Mouse (Mus musculus): ENCODE measurements around the gene Bcl2l13.
"Not testable (repeated sequence)": the region's sequence is repeated elsewhere in the genome, so short reads cannot be mapped to it uniquely, and the experiment has no call there.

The Bcl2l13 gene

GRCm38 (mm10) chr6:120898188-120898833 lies 62.3 kb downstream of the Bcl2l13 start:
- peak in 1 of 2 experiments; percentile 34 for DNase-seq (ENCODE audit: low read depth in 2 of 2, low spot score in 2 of 2)

DNA sequence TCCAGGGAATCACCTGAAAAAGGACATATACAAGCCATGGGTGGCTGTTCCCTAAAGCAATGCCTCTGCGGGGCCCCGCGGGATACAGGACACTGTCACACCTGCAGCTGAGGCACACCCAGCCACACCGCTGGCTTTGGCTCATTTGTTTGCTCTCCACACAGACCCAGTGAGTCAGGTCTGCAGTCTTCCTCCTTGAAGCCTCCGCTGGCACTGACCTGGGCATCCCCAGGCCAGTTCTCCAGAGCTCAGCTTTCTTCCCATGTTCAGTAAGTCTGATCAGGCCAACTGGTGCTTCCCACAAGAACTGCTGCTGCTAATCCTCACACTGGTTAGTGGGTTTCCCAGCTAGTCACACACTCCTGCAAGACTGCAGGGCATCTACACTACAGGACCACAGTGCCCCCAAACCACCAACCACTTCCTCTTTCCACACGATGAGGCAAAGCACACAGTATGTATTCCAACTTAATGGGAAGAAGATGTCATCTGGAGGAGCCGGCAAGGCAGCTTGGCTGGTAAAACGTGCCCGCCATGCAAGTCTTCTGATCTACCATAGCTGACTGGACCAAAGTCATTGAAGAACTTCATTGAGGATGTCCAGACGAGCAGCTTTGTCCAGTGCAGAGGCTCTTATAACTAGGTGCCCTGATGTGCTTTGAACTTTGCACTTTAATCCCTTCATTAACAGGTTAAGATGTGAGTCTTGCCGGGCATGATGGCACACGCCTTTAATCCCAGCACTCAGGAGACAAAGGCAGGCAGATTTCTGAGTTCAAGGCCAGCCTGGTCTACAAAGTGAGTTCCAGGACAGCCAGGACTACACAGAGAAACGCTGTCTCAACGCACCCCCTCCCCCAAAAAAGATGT lies 66.0 kb downstream of the Bcl2l13 start:
- DNase-seq (ENCODE audit: low read depth in 2 of 2, low spot score in 2 of 2) = no peak

- no peak for DNase-seq (ENCODE audit: low read depth in 2 of 2, low spot score in 2 of 2)
Measured at GRCm38 (mm10) chr6:120903450-120903912, 67.5 kb downstream of the Bcl2l13 start.

- DNase-seq (ENCODE audit: low read depth in 2 of 2, low spot score in 2 of 2) = no peak
Measured at GRCm38 (mm10) chr6:120903961-120904360, 67.9 kb downstream of the Bcl2l13 start.

DNA sequence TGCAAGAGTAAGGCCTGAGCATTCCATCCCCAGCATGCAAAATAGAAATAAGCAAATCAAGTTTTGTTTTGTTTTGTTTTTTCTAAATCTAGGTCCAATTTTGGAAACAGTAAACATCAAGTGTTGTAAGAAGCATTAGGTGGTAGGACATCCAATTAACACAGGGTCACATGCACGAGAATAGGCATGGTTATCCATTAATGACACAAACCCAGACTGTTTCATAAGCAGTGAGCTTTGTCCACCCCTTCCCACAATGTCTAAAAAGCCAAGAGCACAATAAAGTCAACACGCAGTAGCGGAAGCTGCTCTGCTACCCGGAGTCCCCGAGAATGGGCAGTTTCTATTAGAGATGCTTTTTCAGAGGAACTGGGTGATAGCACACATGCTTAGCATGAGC lies 69.1 kb downstream of the Bcl2l13 start:
- DNase-seq (ENCODE audit: low read depth in 2 of 2, low spot score in 2 of 2) = no peak

DNA sequence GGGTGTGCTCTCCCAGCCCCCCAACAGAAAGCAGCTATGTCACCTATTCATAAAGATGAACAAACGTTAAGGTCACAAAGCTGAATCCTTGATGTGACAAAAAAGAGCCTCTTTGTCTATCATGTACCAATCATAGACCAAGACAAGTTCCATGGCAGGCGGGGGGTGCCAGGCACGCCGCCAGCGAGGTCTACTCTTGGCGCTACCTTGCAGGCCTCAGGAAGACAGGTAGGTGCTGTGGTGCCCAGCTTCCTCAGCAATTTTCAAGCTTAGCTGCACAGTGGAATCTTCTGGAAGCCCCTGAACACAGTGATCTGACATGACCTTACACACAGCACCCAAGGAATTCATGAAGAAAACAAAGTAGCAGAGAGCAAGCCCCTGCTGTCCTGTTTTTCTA lies 70.5 kb downstream of the Bcl2l13 start:
- no peak for DNase-seq (ENCODE audit: low read depth in 2 of 2, low spot score in 2 of 2)

DNA sequence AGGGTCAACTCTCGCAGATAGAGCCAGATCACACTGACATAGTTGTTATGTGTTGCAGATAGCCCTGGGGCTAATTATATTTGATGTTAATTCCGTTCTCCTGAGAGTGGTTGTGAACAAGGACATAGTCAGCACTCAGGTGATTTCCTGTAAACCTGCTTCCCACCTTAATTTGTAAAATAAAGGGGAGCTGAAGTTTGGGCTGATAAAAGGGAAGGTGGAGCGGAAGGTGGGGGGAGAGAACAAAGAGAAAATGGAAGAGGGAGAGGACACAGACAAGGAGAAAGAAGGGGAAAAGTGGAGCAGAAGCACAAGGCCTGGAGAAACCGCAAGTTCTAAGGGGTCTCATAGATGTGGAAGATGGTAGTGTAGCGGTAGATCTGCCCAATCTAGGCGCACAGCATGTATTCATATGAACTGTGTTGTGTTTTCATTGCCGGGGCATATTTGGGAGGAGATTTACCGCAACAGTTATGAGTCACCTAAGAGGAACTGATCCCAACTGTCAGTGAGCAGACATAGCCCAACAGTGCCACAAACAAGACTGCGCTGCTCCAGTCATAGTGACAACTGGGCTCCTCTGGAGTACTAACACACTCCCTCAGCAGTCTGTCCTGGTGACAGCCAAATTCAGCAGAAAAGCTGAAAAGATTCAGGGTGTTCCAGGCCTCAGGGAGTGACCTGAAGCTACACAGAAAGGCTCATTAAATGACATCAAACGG lies 72.0 kb downstream of the Bcl2l13 start:
- DNase-seq (ENCODE audit: low read depth in 2 of 2, low spot score in 2 of 2) = not testable (repeated sequence)

DNA sequence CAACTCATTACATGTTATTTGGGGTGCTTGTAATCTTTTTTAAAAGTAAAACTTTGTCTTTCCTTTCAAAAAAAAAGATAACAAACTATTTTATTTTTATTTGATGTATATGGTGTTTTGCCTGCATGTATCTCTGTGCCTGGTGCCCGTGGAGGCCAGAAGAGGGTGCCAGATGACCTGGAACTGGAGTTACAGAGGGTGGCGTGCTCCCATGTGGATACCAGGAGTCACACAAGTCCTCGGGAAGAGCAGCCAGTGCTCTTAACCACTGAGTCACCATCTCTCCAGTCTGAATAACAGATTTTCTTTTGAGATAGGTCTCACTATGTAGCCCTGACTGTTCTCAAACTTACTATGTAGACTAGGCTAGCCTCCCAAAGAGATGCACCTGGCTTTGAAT lies 73.5 kb downstream of the Bcl2l13 start:
- DNase-seq (ENCODE audit: low read depth in 2 of 2, low spot score in 2 of 2) = no peak

GRCm38 (mm10) chr6:120911213-120912007 lies 75.4 kb downstream of the Bcl2l13 start:
- no peak for DNase-seq (ENCODE audit: low read depth in 2 of 2, low spot score in 2 of 2)

DNA sequence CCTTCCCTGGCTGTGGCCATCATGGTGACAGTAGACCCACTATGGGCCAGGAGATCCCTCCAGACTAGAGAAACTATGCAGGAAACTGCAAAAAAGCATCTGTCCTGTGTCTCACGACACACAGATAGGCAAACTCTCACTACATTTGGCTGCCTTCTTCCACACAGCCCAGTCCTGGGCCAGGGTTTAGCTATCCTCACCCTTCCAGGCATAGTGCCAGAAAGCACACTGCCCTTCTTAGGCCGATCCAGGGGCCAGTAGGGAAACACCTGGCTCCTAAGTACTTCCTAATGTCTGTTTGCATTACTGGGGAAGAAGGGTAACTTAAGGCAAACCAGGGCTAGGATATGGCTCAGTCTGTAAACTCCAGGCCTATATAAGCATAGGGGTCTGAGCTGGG lies 76.9 kb downstream of the Bcl2l13 start:
- no peak for DNase-seq (ENCODE audit: low read depth in 2 of 2, low spot score in 2 of 2)

- no peak for DNase-seq (ENCODE audit: low read depth in 2 of 2, low spot score in 2 of 2)
Measured at GRCm38 (mm10) chr6:120913783-120914182, 77.8 kb downstream of the Bcl2l13 start.

- no peak for DNase-seq (ENCODE audit: low read depth in 2 of 2, low spot score in 2 of 2)
Measured at GRCm38 (mm10) chr6:120914533-120914910, 78.5 kb downstream of the Bcl2l13 start.

DNA sequence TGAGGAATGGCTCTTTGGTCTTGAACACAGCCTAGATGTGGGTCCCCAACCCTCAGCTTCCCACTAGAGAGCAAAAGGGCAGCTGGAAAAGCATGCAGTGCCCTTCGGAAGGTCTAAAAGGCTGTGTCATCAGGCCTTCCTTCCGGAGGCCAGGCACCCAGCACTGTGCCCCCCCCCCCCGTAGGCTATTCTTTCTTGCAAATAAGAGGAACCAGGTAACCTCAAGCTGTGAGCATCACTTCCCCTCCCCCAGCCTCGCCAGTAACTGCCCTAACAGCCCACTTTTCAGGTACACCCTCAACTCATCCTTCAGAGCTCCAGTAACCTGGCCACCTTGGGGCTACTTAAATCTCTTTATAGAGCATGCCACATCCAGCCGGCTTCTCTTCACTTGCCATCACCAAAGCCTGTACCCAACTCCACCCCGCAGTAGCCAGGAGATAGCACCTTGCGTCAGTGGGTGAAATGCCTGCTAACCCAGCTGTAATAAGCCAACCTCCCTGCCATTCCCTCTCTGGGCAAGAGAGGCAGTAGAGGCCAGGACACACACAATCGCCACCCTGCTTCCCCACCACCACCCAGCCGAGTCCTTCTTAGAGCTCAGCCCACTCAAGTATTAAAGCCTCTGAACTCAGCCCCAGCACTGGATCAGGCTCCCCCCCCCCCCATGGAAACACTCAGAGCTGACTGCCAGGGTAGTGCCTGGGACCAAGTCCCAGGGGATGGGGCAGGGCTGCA lies 79.1 kb downstream of the Bcl2l13 start:
- DNase-seq (ENCODE audit: low read depth in 2 of 2, low spot score in 2 of 2) = peak; percentile 37

GRCm38 (mm10) chr6:120915649-120915975 lies 79.6 kb downstream of the Bcl2l13 start:
- DNase-seq (ENCODE audit: low read depth in 2 of 2, low spot score in 2 of 2) = no peak

DNA sequence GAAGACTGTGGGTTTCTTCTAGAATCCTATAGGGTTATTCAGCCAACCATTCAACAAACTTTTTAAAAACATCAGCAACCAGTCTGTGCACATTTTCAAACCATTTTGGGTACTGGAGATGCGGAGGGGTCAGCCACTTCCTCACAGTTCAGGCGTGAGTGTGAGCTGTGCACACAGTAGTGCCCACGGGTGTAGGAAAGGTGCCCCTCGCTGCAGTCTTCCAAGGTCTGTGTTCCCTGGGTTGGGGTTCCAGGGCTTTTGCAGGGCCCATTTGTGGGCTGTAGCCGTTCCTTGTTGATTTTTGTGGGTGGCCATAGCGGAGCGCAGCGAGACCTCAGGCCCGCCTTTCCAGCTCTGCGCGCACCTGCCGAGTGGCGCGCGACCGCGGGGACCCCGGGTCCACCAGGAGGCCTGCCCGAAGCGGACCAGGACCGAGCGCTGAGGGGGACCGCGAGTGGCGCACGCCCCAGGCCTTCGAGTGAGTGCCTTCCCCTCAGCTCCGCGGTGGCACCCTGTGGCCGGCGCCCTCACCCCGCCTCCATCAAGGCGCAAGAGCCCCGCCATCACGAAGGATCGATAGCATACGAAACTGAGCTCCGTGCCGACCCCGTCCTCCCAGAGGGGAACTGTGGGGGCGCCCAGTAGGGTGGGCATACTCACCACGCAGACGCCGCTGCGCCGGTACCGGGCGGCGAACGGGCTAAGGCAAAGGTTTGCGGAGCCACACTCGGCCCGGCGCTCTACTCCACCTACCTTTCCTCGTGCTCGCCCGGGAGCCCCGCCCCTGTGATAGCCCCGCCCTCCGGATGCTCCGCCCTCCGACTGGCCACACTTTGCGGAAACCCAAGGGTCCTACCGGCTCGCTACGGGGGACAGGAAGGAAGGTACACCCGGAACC lies 80.3 kb downstream of the Bcl2l13 start, which contains the start of gene Bid:
Gene Bid (minus strand): TSS at position 780 of the 898 bp plus-strand sequence.
- peak; percentile 92 to 99 for DNase-seq (ENCODE audit: low read depth in 2 of 2, low spot score in 2 of 2)

GRCm38 (mm10) chr6:120916972-120917881 lies 81.2 kb downstream of the Bcl2l13 start:
- DNase-seq (ENCODE audit: low read depth in 2 of 2, low spot score in 2 of 2) = peak in 1 of 2 experiments; percentile 33

- DNase-seq (ENCODE audit: low read depth in 2 of 2, low spot score in 2 of 2) = no peak
Measured at GRCm38 (mm10) chr6:120917975-120918374, 82.0 kb downstream of the Bcl2l13 start.

DNA sequence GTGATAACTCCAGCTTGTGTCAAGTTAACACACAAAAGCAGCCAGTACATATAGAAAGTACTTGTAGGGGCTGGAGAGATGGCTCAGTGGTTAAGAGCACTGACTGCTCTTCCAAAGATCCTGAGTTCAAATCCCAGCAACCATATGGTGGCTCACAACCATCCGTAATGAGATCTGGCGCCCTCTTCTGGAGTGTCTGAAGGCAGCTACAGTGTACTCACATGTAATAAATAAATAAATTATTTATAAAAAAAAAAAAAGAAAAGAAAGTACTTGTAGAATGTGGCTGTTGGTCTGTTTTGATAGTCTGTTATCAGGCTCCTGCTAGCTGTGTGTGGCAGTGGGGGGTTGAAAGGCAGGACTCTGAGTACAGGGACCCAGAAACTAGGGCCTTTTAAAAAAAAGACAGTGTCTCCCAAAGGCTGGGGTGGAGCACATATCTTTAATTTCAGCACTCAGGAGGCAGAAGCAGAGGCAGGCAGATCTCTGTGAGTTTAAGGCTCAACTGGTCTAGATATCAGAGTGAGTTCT lies 88.8 kb downstream of the Bcl2l13 start:
- not testable (repeated sequence) for DNase-seq (ENCODE audit: low read depth in 2 of 2, low spot score in 2 of 2)
